10 mouse cellular contexts compared by ENCODE assay signal in the genomic region with DNA sequence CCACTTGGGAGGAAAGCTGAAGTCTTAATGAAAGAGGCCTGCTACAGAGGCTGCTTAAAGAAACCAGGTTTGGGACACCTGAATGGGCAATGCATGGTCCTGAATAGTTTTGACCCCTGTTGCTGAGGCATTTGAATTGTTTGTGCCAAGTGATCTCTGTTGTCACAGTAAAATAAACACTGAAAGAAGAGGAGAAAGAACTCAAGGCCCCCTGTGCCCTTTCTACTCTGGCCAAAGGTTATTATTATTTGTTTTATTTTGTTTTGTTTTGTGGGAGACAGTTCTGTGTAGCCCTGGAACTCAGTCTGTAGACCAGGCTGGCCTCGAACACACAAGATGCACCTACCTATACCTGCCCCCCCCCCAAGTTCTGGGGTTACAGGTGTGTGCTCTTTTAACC. TPM values are rescaled to one million over a fixed set of nuclear protein-coding genes. Genes with fewer than 3 reads are reported as not detected.
A peak's percentile ranks its signal among the peaks of the same experiment; 100 is the strongest.
DNase-seq lines count a peak whose midpoint lies in the region; ATAC-seq and TF ChIP-seq lines count a peak whose summit lies in the region.
"Had no signal": no experiment of that assay in that cellular context is flagged by ENCODE, and none has a peak within 500 bp of the region (broad histone marks: within the 10 kb centered on the region; RNA-seq: fewer than 3 reads in every experiment).

No protein-coding gene starts in this region.

- DNase-seq in kidney, adult 18-20 months: no peak
- no peak for DNase-seq in forebrain, embryonic 11.5 days (ENCODE audit: low spot score)
- DNase-seq in midbrain, postnatal 0 days (ENCODE audit: low spot score): no peak
- no peak for DNase-seq in left cerebral cortex, postnatal 25 days (ENCODE audit: low spot score in 2 of 2)
- no peak for DNase-seq in lung, postnatal 4 days

- H3K36me3 ChIP-seq in kidney, embryonic 16.5 days (ENCODE audit: insufficient read depth, low read length): no peaks in the 10 kb centered on the region
- no peaks in the 10 kb centered on the region for H3K36me3 ChIP-seq in forebrain, embryonic 11.5 days (ENCODE audit: control insufficient read depth, insufficient read depth, low read length)
- no peaks in the 10 kb centered on the region for H3K36me3 ChIP-seq in intestine, postnatal 0 days (ENCODE audit: control insufficient read depth, insufficient read depth)
- no peaks in the 10 kb centered on the region for H3K36me3 ChIP-seq in midbrain, postnatal 0 days (ENCODE audit: insufficient read depth, low read length)

- ATAC-seq in kidney, embryonic 16.5 days (ENCODE audit: low FRiP score, low TSS enrichment): no peak
- ATAC-seq in forebrain, embryonic 11.5 days (replicated peaks; ENCODE audit: low FRiP score): no peak
- no peak for ATAC-seq in intestine, postnatal 0 days
- no peak for ATAC-seq in midbrain, postnatal 0 days (ENCODE audit: low FRiP score)
- no peak for ATAC-seq in monocyte, adult 5-6 weeks (replicated peaks; ENCODE audit: insufficient number of reproducible peaks, low FRiP score, low TSS enrichment, poor library complexity, severe bottlenecking)

- WGBS in kidney, embryonic 16.5 days: 65% methylated on average over 1 of the region's 1 CpGs
- 62% methylated on average over 1 of the region's 1 CpGs for WGBS in forebrain, embryonic 11.5 days
- 54% methylated on average over 1 of the region's 1 CpGs for WGBS in intestine, postnatal 0 days
- WGBS in midbrain, postnatal 0 days: 83% methylated on average over 1 of the region's 1 CpGs

- peak overlapping the region; percentile 75; the same call in 1 of the 2 replicates for H3K9ac ChIP-seq in kidney, embryonic 16.5 days (replicated peaks; ENCODE audit: low read length)
- H3K9ac ChIP-seq in forebrain, embryonic 11.5 days (ENCODE audit: low read length): no peak overlapping the region
- no peak overlapping the region; the same call in 1 of the 2 replicates for H3K9ac ChIP-seq in intestine, postnatal 0 days (ENCODE audit: low read depth, low read length)
- no peak overlapping the region for H3K9ac ChIP-seq in midbrain, postnatal 0 days (replicated peaks; ENCODE audit: low read length, poor library complexity, severe bottlenecking)

- peaks cover 51% of the 10 kb centered on the region for H3K4me1 ChIP-seq in kidney, embryonic 16.5 days (ENCODE audit: insufficient read depth, low read length)
- peaks cover 11% of the 10 kb centered on the region for H3K4me1 ChIP-seq in forebrain, embryonic 11.5 days (replicated peaks; ENCODE audit: control insufficient read depth, insufficient read depth, low read length)
- H3K4me1 ChIP-seq in intestine, postnatal 0 days (replicated peaks; ENCODE audit: control insufficient read depth, insufficient read depth, low read length): no peaks in the 10 kb centered on the region; the same call in 1 of the 2 replicates
- H3K4me1 ChIP-seq in midbrain, postnatal 0 days (ENCODE audit: insufficient read depth, low read length): no peaks in the 10 kb centered on the region

- TF ChIP-seq CTCF in intestine, postnatal 0 days (IDR thresholded peaks at IDR 0.05; ENCODE audit: low read depth): no peak
- no peak for TF ChIP-seq CTCF in midbrain, postnatal 0 days (IDR thresholded peaks at IDR 0.05)

- intact Hi-C loops in left cerebral cortex, postnatal 25 days (cut with DNase I): no loop called here

- H3K9me3 ChIP-seq in kidney, embryonic 16.5 days (ENCODE audit: low read length): no peaks in the 10 kb centered on the region
- H3K9me3 ChIP-seq in forebrain, embryonic 11.5 days (ENCODE audit: control insufficient read depth, low read length): no peaks in the 10 kb centered on the region
- no peaks in the 10 kb centered on the region for H3K9me3 ChIP-seq in intestine, postnatal 0 days (ENCODE audit: control insufficient read depth)
- H3K9me3 ChIP-seq in midbrain, postnatal 0 days (ENCODE audit: low read length): no peaks in the 10 kb centered on the region

- no peak overlapping the region for H3K27ac ChIP-seq in kidney, embryonic 16.5 days (ENCODE audit: low read length)
- no peak overlapping the region for H3K27ac ChIP-seq in forebrain, embryonic 11.5 days (ENCODE audit: low read depth, low read length)
- no peak overlapping the region for H3K27ac ChIP-seq in intestine, postnatal 0 days (ENCODE audit: low read depth, low read length)
- no peak overlapping the region for H3K27ac ChIP-seq in midbrain, postnatal 0 days (ENCODE audit: low read depth, low read length)

- H3K4me2 ChIP-seq in kidney, embryonic 16.5 days (replicated peaks; ENCODE audit: low read depth, low read length): peak overlapping the region; percentile 73
- H3K4me2 ChIP-seq in forebrain, embryonic 11.5 days (ENCODE audit: low read depth, low read length, severe bottlenecking): peak overlapping the region; percentile 92; the same call in 1 of the 2 replicates
- peak overlapping the region; percentile 85 for H3K4me2 ChIP-seq in intestine, postnatal 0 days (replicated peaks; ENCODE audit: low read depth)
- H3K4me2 ChIP-seq in midbrain, postnatal 0 days (ENCODE audit: low read depth, low read length, poor library complexity, severe bottlenecking): peak overlapping the region; percentile 84

- no peaks in the 10 kb centered on the region for H3K27me3 ChIP-seq in kidney, embryonic 16.5 days (ENCODE audit: insufficient read depth, low read length)
- peaks cover 34% of the 10 kb centered on the region for H3K27me3 ChIP-seq in forebrain, embryonic 11.5 days (ENCODE audit: control insufficient read depth, insufficient read depth, low read length)
- H3K27me3 ChIP-seq in intestine, postnatal 0 days (replicated peaks; ENCODE audit: control insufficient read depth, insufficient read depth, low read length): peaks cover 11% of the 10 kb centered on the region; the same call in 1 of the 2 replicates
- no peaks in the 10 kb centered on the region for H3K27me3 ChIP-seq in midbrain, postnatal 0 days (ENCODE audit: insufficient read depth, low read length)

- H3K4me3 ChIP-seq in kidney, embryonic 16.5 days (ENCODE audit: low read length): peak overlapping the region; percentile 71; the same call in 1 of the 2 replicates
- H3K4me3 ChIP-seq in forebrain, embryonic 11.5 days (ENCODE audit: low read depth, low read length): no peak overlapping the region
- peak overlapping the region; percentile 62 for H3K4me3 ChIP-seq in intestine, postnatal 0 days (ENCODE audit: low read depth, low read length)
- peak overlapping the region; percentile 68; the same call in 1 of the 2 replicates for H3K4me3 ChIP-seq in midbrain, postnatal 0 days (ENCODE audit: low read depth, low read length)

RNA-seq across cellular contexts. Expression of a gene that starts 1.3 kb away (rescaled TPM):
- 62.1 and 70.5 TPM in 2 replicates for polyA plus RNA-seq in kidney, embryonic 16.5 days (2015; fragmentation: Nextera tagmentation; extraction: Ambion mirVana)
- polyA plus RNA-seq in forebrain, embryonic 11.5 days (2014; fragmentation: Nextera tagmentation; extraction: Ambion mirVana): 25.1 and 30.0 TPM in 2 replicates
- 8.7 and 9.2 TPM in 2 replicates for polyA plus RNA-seq in intestine, postnatal 0 days (2015; fragmentation: Nextera tagmentation; extraction: Ambion mirVana)
- total RNA-seq in midbrain, postnatal 0 days (2014; rRNA removed): 6.8 and 11.5 TPM in 2 replicates
- polyA plus RNA-seq in midbrain, postnatal 0 days (2015; fragmentation: Nextera tagmentation; extraction: Ambion mirVana): 6.6 and 8.1 TPM in 2 replicates
- 1 to 10 TPM; 1.1 to 1.7 TPM for total RNA-seq in left cerebral cortex, postnatal 25 days (2021)
- total RNA-seq in monocyte, adult 5-6 weeks (2017): 1.1 TPM in 1 of 3 replicates, not detected in the others

RNA-seq across cellular contexts. Expression of a gene that starts 2.1 kb away (rescaled TPM):
- 198 and 237 TPM in 2 replicates for polyA plus RNA-seq in kidney, embryonic 16.5 days (2015; fragmentation: Nextera tagmentation; extraction: Ambion mirVana)
- 6.6 and 7.4 TPM in 2 replicates for polyA plus RNA-seq in forebrain, embryonic 11.5 days (2014; fragmentation: Nextera tagmentation; extraction: Ambion mirVana)
- polyA plus RNA-seq in intestine, postnatal 0 days (2015; fragmentation: Nextera tagmentation; extraction: Ambion mirVana): 308 and 334 TPM in 2 replicates
- 216 and 266 TPM in 2 replicates for total RNA-seq in midbrain, postnatal 0 days (2014; rRNA removed)
- 221 and 260 TPM in 2 replicates for polyA plus RNA-seq in midbrain, postnatal 0 days (2015; fragmentation: Nextera tagmentation; extraction: Ambion mirVana)
- 100 to 1,000 TPM; 372 to 390 TPM for total RNA-seq in left cerebral cortex, postnatal 25 days (2021)
- 1.4 to 5.9 TPM (median 5.8 TPM) in 3 replicates for total RNA-seq in monocyte, adult 5-6 weeks (2017)

RNA-seq across cellular contexts. Expression of a gene that starts 5.5 kb away (rescaled TPM):
- polyA plus RNA-seq in kidney, embryonic 16.5 days (2015; fragmentation: Nextera tagmentation; extraction: Ambion mirVana): 0.40 and 0.50 TPM in 2 replicates
- 0.39 and 0.52 TPM in 2 replicates for polyA plus RNA-seq in forebrain, embryonic 11.5 days (2014; fragmentation: Nextera tagmentation; extraction: Ambion mirVana)
- not detected in 2 replicates for polyA plus RNA-seq in intestine, postnatal 0 days (2015; fragmentation: Nextera tagmentation; extraction: Ambion mirVana)
- 0.88 and 1.7 TPM in 2 replicates for total RNA-seq in midbrain, postnatal 0 days (2014; rRNA removed)
- 1.6 TPM in 2 replicates for polyA plus RNA-seq in midbrain, postnatal 0 days (2015; fragmentation: Nextera tagmentation; extraction: Ambion mirVana)
- not detected for total RNA-seq in left cerebral cortex, postnatal 25 days (2021)
- total RNA-seq in monocyte, adult 5-6 weeks (2017): 2.2 TPM in 1 of 3 replicates, not detected in the others
- total RNA-seq: gastrocnemius, postnatal 36 days had no signal

RNA-seq across cellular contexts. Expression of a gene that starts 7.9 kb away (rescaled TPM):
- 0.72 and 1.9 TPM in 2 replicates for polyA plus RNA-seq in kidney, embryonic 16.5 days (2015; fragmentation: Nextera tagmentation; extraction: Ambion mirVana)
- polyA plus RNA-seq in forebrain, embryonic 11.5 days (2014; fragmentation: Nextera tagmentation; extraction: Ambion mirVana): 0.76 and 0.79 TPM in 2 replicates
- 0.43 TPM in 1 of 2 replicates, not detected in the other for polyA plus RNA-seq in intestine, postnatal 0 days (2015; fragmentation: Nextera tagmentation; extraction: Ambion mirVana)
- total RNA-seq in midbrain, postnatal 0 days (2014; rRNA removed): not detected in 2 replicates
- 0.59 and 0.72 TPM in 2 replicates for polyA plus RNA-seq in midbrain, postnatal 0 days (2015; fragmentation: Nextera tagmentation; extraction: Ambion mirVana)
- total RNA-seq in left cerebral cortex, postnatal 25 days (2021): not detected
- total RNA-seq in monocyte, adult 5-6 weeks (2017): 0.87 to 5.0 TPM (median 1.2 TPM) in 3 replicates
- total RNA-seq: gastrocnemius, postnatal 36 days; left cerebral cortex, postnatal 36 days had no signal

RNA-seq across cellular contexts. Expression of a gene that starts 13.6 kb away (rescaled TPM):
- 239 and 250 TPM in 2 replicates for polyA plus RNA-seq in kidney, embryonic 16.5 days (2015; fragmentation: Nextera tagmentation; extraction: Ambion mirVana)
- polyA plus RNA-seq in forebrain, embryonic 11.5 days (2014; fragmentation: Nextera tagmentation; extraction: Ambion mirVana): 295 TPM in 2 replicates
- polyA plus RNA-seq in intestine, postnatal 0 days (2015; fragmentation: Nextera tagmentation; extraction: Ambion mirVana): 54.9 and 58.1 TPM in 2 replicates
- total RNA-seq in midbrain, postnatal 0 days (2014; rRNA removed): 145 and 147 TPM in 2 replicates
- 205 and 219 TPM in 2 replicates for polyA plus RNA-seq in midbrain, postnatal 0 days (2015; fragmentation: Nextera tagmentation; extraction: Ambion mirVana)
- 10 to 100 TPM; 75.2 to 81.8 TPM for total RNA-seq in left cerebral cortex, postnatal 25 days (2021)
- 16.2 to 31.0 TPM (median 19.4 TPM) in 3 replicates for total RNA-seq in monocyte, adult 5-6 weeks (2017)

Comparison
In these comparisons a context has a peak if more than half of its experiments do, and no peak if none do; other contexts are left out.
1. RNA of a gene that starts 2.1 kb away (polyA plus RNA-seq): 308 to 334 TPM in intestine, postnatal 0 days, 198 to 237 TPM in kidney, embryonic 16.5 days and 221 to 260 TPM in midbrain, postnatal 0 days; 6.6 to 7.4 TPM in forebrain, embryonic 11.5 days; every median in the first group is over 10 times any median in the second.
2. Peak in every context shown above with its lines, with median percentiles within 50 percentile points of each other: H3K4me2 ChIP-seq.